Mouse (Mus musculus): ENCODE results near the gene Atp5g3.

Atp5g3 gene

GRCm38 (mm10) chr2:73892464-73893296 lies 18.4 kb downstream of the Atp5g3 start, which contains the start of gene Atf2:
Gene Atf2 (minus strand): TSS chr2:73892639.
- Histone ChIP-seq H3K4me3 (replicated peaks; ENCODE audit: low read length) (peak within 1 kb of the TSS; percentile 99), H3K36me3 (ENCODE audit: insufficient read depth, low read length) (0 out of 2 replicates have a peak, but pooled peaks cover 2% of the 10 kb centered on the region), H3K4me1 (replicated peaks; ENCODE audit: low read depth, low read length) (peaks cover 28% of the 10 kb centered on the region), H3K9me3 (ENCODE audit: low read length) (no peaks in the 10 kb centered on the region), H3K27me3 (ENCODE audit: insufficient read depth, low read length) (no peaks in the 10 kb centered on the region)
- no peak for TF ChIP-seq CTCF (conservative IDR thresholded peaks at IDR 0.05; ENCODE audit: low read length)
- no peak for TF ChIP-seq NANOG (IDR thresholded peaks at IDR 0.05; ENCODE audit: borderline replicate concordance, low read length)
- no peak for TF ChIP-seq POU5F1 (IDR thresholded peaks at IDR 0.05; ENCODE audit: borderline replicate concordance, low read length)

DNA sequence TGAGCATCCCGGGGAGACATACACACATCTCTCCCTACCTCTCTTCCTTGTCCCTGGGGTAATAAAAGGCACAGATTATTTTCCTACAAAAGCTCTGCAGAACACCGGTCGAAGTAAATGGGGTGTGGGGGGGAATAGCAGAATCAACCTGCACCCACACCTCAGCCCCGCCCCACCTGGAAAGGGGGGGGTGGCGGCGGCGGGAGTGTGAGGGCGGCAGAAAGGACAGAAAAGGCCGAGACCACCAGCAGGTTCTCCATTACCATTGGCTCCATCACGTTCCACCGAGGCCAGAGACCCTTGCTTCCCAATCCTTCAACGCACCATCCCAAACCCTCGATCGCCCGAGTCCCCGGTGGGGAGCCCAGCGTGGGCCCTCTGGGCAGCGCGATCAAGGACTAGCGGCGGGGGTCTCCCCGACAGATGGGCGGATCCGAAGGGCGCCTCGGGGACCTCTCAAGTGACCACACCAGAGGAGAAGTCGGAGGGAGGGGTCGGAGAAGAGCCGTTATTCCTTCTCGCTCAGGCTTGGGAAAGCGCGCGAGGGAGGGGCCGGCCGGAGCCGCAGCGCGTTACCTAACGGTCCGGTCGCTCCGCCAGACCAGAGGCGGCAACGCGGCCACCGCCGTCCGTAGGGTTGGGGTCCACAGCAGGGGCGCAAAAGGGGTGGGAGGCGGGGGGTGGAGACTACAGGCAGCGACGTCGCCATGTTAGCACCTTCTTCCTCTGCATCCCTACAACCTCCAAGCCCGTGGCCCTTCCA lies 19.2 kb downstream of the Atp5g3 start:
- H3K27me3 ChIP-seq (ENCODE audit: insufficient read depth, low read length) = no peaks in the 10 kb centered on the region
- TF ChIP-seq NANOG (IDR thresholded peaks at IDR 0.05; ENCODE audit: borderline replicate concordance, low read length) = no peak
- no peak for TF ChIP-seq POU5F1 (IDR thresholded peaks at IDR 0.05; ENCODE audit: borderline replicate concordance, low read length)
- TF ChIP-seq CTCF (conservative IDR thresholded peaks at IDR 0.05; ENCODE audit: low read length) = no peak
- H3K36me3 ChIP-seq (ENCODE audit: insufficient read depth, low read length) = 0 out of 2 replicates have a peak, but pooled peaks cover 2% of the 10 kb centered on the region
- H3K4me3 ChIP-seq (replicated peaks; ENCODE audit: low read length) = peak overlapping the region; percentile 99
- H3K4me1 ChIP-seq (replicated peaks; ENCODE audit: low read depth, low read length) = peaks cover 33% of the 10 kb centered on the region
- no peaks in the 10 kb centered on the region for H3K9me3 ChIP-seq (ENCODE audit: low read length)

DNA sequence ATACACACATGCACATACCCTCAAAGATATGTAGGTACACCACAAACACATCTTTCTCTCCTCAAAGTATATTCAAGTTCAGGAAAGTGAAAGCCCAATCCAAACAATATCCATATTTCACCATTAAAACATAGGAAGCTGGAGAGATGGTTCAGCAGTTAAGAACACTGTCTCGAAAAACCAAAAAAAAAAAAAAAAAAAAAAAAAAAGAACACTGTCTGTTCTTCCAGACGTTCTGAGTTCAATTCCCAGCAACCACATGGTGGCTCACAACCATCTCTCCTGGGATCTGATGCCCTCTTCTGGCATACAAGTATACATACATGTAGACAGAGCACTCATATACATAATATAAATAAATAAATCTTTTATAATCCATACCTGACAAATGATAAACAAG lies 25.1 kb downstream of the Atp5g3 start:
- TF ChIP-seq CTCF (conservative IDR thresholded peaks at IDR 0.05; ENCODE audit: low read length) (no peak), NANOG (IDR thresholded peaks at IDR 0.05; ENCODE audit: borderline replicate concordance, low read length) (no peak), POU5F1 (IDR thresholded peaks at IDR 0.05; ENCODE audit: borderline replicate concordance, low read length) (no peak)
- no peak overlapping the region for H3K4me3 ChIP-seq (replicated peaks; ENCODE audit: low read length)
- no peaks in the 10 kb centered on the region for H3K27me3 ChIP-seq (ENCODE audit: insufficient read depth, low read length)
- H3K36me3 ChIP-seq (ENCODE audit: insufficient read depth, low read length) = peaks cover 13% of the 10 kb centered on the region; the same call in 1 of the 2 replicates
- H3K9me3 ChIP-seq (ENCODE audit: low read length) = no peaks in the 10 kb centered on the region
- peaks cover 27% of the 10 kb centered on the region for H3K4me1 ChIP-seq (replicated peaks; ENCODE audit: low read depth, low read length)

DNA sequence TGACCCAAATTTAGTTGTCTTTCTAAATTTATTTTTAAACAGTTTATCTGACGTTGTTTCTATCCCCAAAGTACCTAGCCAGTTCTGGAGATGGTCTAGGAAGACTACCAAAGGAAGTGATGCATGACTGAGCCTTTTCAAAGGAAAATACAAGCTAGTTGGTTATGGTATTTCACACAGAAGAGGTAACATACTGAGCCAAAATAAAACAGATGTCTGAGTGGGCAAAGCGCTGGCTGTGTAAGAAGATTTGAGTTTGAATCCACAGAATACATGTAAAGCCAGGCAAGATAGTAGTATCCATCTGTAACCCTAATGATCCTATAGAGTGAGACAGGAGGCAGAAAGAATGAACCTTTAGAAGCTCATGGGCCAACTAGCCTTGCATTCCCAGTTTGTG lies 33.2 kb downstream of the Atp5g3 start:
- TF ChIP-seq CTCF (conservative IDR thresholded peaks at IDR 0.05; ENCODE audit: low read length) (no peak), POU5F1 (IDR thresholded peaks at IDR 0.05; ENCODE audit: borderline replicate concordance, low read length) (no peak), NANOG (IDR thresholded peaks at IDR 0.05; ENCODE audit: borderline replicate concordance, low read length) (no peak)
- H3K4me1 ChIP-seq (replicated peaks; ENCODE audit: low read depth, low read length) = peaks cover 3% of the 10 kb centered on the region
- H3K27me3 ChIP-seq (ENCODE audit: insufficient read depth, low read length) = no peaks in the 10 kb centered on the region
- peaks cover 52% of the 10 kb centered on the region for H3K36me3 ChIP-seq (ENCODE audit: insufficient read depth, low read length)
- H3K4me3 ChIP-seq (replicated peaks; ENCODE audit: low read length) = no peak overlapping the region
- no peaks in the 10 kb centered on the region for H3K9me3 ChIP-seq (ENCODE audit: low read length)

GRCm38 (mm10) chr2:73867764-73868487 lies 43.2 kb downstream of the Atp5g3 start:
- no peaks in the 10 kb centered on the region for H3K27me3 ChIP-seq (ENCODE audit: insufficient read depth, low read length)
- TF ChIP-seq NANOG (IDR thresholded peaks at IDR 0.05; ENCODE audit: borderline replicate concordance, low read length) (no peak), CTCF (conservative IDR thresholded peaks at IDR 0.05; ENCODE audit: low read length) (peak; percentile 65)
- no peak overlapping the region for H3K4me3 ChIP-seq (replicated peaks; ENCODE audit: low read length)
- H3K9me3 ChIP-seq (ENCODE audit: low read length) = no peaks in the 10 kb centered on the region
- no peaks in the 10 kb centered on the region; the same call in 1 of the 2 replicates for H3K4me1 ChIP-seq (replicated peaks; ENCODE audit: low read depth, low read length)
- peaks cover 35% of the 10 kb centered on the region for H3K36me3 ChIP-seq (ENCODE audit: insufficient read depth, low read length)

- no peaks in the 10 kb centered on the region for H3K9me3 ChIP-seq (ENCODE audit: low read length)
- H3K27me3 ChIP-seq (ENCODE audit: insufficient read depth, low read length) = no peaks in the 10 kb centered on the region
- H3K4me1 ChIP-seq (replicated peaks; ENCODE audit: low read depth, low read length) = peaks cover 24% of the 10 kb centered on the region
- H3K36me3 ChIP-seq (ENCODE audit: insufficient read depth, low read length) = peaks cover 15% of the 10 kb centered on the region; the same call in 1 of the 2 replicates
- TF ChIP-seq CTCF (conservative IDR thresholded peaks at IDR 0.05; ENCODE audit: low read length) = no peak
- H3K4me3 ChIP-seq (replicated peaks; ENCODE audit: low read length) = no peak overlapping the region
These were observed 51.0 kb downstream of the Atp5g3 start for GRCm38 (mm10) chr2:73860046-73860624.
